Mouse (Mus musculus): ENCODE results near the gene Myoz2.

Myoz2 gene

GRCm38 (mm10) chr3:123034752-123035151 is at the start of gene Myoz2:
Gene Myoz2 (minus strand): TSS chr3:123035015.
- no peak for DNase-seq

GRCm38 (mm10) chr3:123081665-123082064 is 46.9 kb upstream of the Myoz2 start:
- no peak for DNase-seq

- no peak for DNase-seq
These were observed 46.1 kb upstream of the Myoz2 start for GRCm38 (mm10) chr3:123080943-123081342.

GRCm38 (mm10) chr3:123080017-123080725 is 45.4 kb upstream of the Myoz2 start:
- DNase-seq: no peak

- no peak for DNase-seq
These were observed 40.9 kb upstream of the Myoz2 start for GRCm38 (mm10) chr3:123075759-123076158.

GRCm38 (mm10) chr3:123075034-123075433 is 40.2 kb upstream of the Myoz2 start:
- no peak for DNase-seq

- no peak for DNase-seq
These were observed 38.5 kb upstream of the Myoz2 start for GRCm38 (mm10) chr3:123073351-123073750.

- no peak for DNase-seq
These were observed 37.7 kb upstream of the Myoz2 start for GRCm38 (mm10) chr3:123072472-123072871.

GRCm38 (mm10) chr3:123070996-123071395 is 36.2 kb upstream of the Myoz2 start:
- no peak for DNase-seq

GRCm38 (mm10) chr3:123066836-123067235 is 32.0 kb upstream of the Myoz2 start:
- DNase-seq: no peak

GRCm38 (mm10) chr3:123065466-123065865 is 30.7 kb upstream of the Myoz2 start:
- no peak for DNase-seq

- no peak for DNase-seq
These were observed 29.4 kb upstream of the Myoz2 start for GRCm38 (mm10) chr3:123064186-123064585.

GRCm38 (mm10) chr3:123061931-123062330 is 27.1 kb upstream of the Myoz2 start:
- no peak for DNase-seq

GRCm38 (mm10) chr3:123058832-123059231 is 24.0 kb upstream of the Myoz2 start:
- no peak for DNase-seq

- DNase-seq: no peak
These were observed 19.4 kb upstream of the Myoz2 start for GRCm38 (mm10) chr3:123054178-123054577.

- DNase-seq: no peak
These were observed 18.6 kb upstream of the Myoz2 start for GRCm38 (mm10) chr3:123053192-123053938.

- no peak for DNase-seq
These were observed 7.5 kb upstream of the Myoz2 start for GRCm38 (mm10) chr3:123042308-123042707.

- no peak for DNase-seq
These were observed 1.0 kb downstream of the Myoz2 start for GRCm38 (mm10) chr3:123033804-123034203.

- no peak for DNase-seq
These were observed 9.2 kb downstream of the Myoz2 start for GRCm38 (mm10) chr3:123025634-123026033.

GRCm38 (mm10) chr3:123024496-123025234 is 10.2 kb downstream of the Myoz2 start:
- DNase-seq: no peak

- DNase-seq: no peak
These were observed 16.0 kb downstream of the Myoz2 start for GRCm38 (mm10) chr3:123018792-123019191.

GRCm38 (mm10) chr3:123013476-123013875 is 21.3 kb downstream of the Myoz2 start:
- DNase-seq: peak in 1 of 2 experiments; percentile 4

GRCm38 (mm10) chr3:123009417-123009816 is 25.4 kb downstream of the Myoz2 start:
- DNase-seq: no peak

GRCm38 (mm10) chr3:123007386-123007785 is 27.4 kb downstream of the Myoz2 start:
- no peak for DNase-seq

Data from cerebellum, postnatal 10 days (tissue).